Mouse (Mus musculus): Measurements from ENCODE around the gene Mettl26. TPM values are rescaled to one million over a fixed set of nuclear protein-coding genes. Genes with fewer than 3 reads are reported as not detected.

The Mettl26 gene
- polyA plus RNA-seq, 1 experiment, result 23.6 TPM

DNA sequence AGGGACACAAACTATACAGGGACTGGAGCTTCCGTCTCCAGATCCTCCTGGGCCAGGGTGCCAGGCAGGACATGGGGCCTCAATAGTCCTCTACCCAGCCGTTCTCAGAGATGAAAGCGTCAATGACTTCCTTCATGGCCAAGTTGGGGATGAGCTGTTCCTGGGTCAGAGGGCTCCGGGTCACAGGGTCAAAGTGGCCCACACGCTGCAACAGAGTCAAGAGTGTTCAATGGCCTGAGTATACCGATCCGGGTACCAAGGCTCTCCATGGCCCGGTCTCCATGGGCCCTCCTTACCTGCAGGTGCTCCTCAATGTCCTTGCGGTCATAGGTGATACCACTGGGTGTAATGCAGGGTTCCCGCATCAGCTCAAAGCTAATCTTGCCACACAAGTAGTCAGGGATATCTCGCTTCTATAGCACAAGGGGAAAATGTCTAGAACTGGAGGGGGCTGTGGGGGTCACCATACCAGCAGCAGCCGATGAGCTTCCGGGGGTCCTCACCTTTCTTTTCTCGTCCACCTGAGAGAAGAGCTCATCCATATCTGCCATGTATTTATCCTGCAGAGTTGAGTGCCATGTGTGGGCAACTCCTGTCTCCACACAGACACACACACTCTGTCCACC is 44.0 kb upstream of the Mettl26 start:
- H3K27me3 ChIP-seq (ENCODE audit: control insufficient read depth, insufficient read depth, insufficient read length), result no peaks in the 10 kb centered on the region
- peaks cover 37% of the 10 kb centered on the region for H3K79me2 ChIP-seq (ENCODE audit: control insufficient read depth, insufficient read depth)
- no peak overlapping the region for H3ac ChIP-seq (ENCODE audit: control insufficient read depth, insufficient read length)
- TF ChIP-seq E2F4 (IDR thresholded peaks at IDR 0.05; ENCODE audit: insufficient read depth) (no peak), POLR2A (IDR thresholded peaks at IDR 0.05; ENCODE audit: insufficient read length, low read depth) (peak; percentile 9), CEBPB (IDR thresholded peaks at IDR 0.05; ENCODE audit: insufficient read depth, poor library complexity, severe bottlenecking) (no peak), TCF3 (IDR thresholded peaks at IDR 0.05; ENCODE audit: insufficient read length, low read depth) (no peak)
- H3K4me3 ChIP-seq, result peak overlapping the region; percentile 52
- no peaks in the 10 kb centered on the region for H3K36me3 ChIP-seq (ENCODE audit: control insufficient read depth, insufficient read depth)
- H3K4me2 ChIP-seq (ENCODE audit: low read depth), result peak overlapping the region; percentile 94

DNA sequence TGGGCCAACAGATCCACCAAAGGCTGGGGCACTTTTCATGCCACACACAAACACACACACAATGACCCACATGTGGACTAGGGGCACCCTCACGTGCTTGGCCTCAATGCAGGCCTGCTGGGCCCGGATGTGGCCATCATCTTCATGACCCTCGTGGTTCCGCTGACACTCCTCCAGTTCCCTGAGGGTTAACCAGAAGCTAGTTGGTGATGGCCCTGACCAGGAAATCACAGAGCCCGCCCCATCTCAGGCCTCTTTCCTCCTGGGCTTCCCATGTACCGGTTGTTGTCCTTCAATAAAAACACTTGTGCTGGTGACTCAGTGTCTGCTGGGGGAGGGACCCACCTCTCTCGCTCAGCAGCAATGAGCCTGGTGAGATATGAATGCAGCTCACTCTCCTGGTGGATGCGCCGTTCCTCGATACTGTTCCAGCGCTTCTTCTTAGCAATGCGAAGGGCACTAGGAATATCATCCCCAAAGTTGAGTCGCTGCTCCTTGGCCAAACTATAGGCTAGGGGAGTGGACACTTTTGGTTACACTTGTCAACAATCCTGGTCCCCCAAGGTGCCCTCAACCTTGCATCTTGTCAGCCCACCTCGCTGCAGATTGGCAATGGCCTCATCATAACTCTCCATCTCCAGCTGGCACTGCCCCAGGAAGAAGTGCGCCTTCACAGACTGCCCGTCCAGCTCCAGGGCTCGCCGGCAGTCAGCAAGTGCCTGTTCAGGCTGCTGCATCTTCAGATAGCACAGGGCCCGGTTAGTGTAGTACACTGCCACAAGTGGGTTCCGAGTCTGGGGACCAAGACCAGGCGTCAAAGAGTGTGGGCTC is 43.2 kb upstream of the Mettl26 start:
- H3K27me3 ChIP-seq (ENCODE audit: control insufficient read depth, insufficient read depth, insufficient read length), result no peaks in the 10 kb centered on the region
- H3K36me3 ChIP-seq (ENCODE audit: control insufficient read depth, insufficient read depth), result no peaks in the 10 kb centered on the region
- TF ChIP-seq POLR2AphosphoS2 (IDR thresholded peaks at IDR 0.05; ENCODE audit: insufficient read length, low read depth) (peak; percentile 73), REST (IDR thresholded peaks at IDR 0.05; ENCODE audit: insufficient read depth, insufficient read length) (no peak), USF1 (IDR thresholded peaks at IDR 0.05; ENCODE audit: low read depth) (no peak), MAX (IDR thresholded peaks at IDR 0.05; ENCODE audit: low read depth) (no peak), POLR2A (IDR thresholded peaks at IDR 0.05; ENCODE audit: insufficient read length, low read depth) (peak; percentile 3), MYOG (IDR thresholded peaks at IDR 0.05; ENCODE audit: control insufficient read depth in 1 of 3, insufficient read depth in 1 of 3, insufficient read length in 2 of 3, low read depth in 2 of 3) (no peak), MYOD1 (IDR thresholded peaks at IDR 0.05; ENCODE audit: control insufficient read depth in 1 of 3, insufficient read length in 2 of 3, low read depth in 2 of 3) (no peak), TCF12 (IDR thresholded peaks at IDR 0.05; ENCODE audit: insufficient read depth, poor library complexity, severe bottlenecking) (no peak), CEBPB (IDR thresholded peaks at IDR 0.05; ENCODE audit: insufficient read depth, poor library complexity, severe bottlenecking) (no peak), SRF (IDR thresholded peaks at IDR 0.05; ENCODE audit: control insufficient read depth, insufficient read length, low read depth) (no peak), E2F4 (IDR thresholded peaks at IDR 0.05; ENCODE audit: insufficient read depth) (no peak)
- H3K4me3 ChIP-seq, result peak overlapping the region; percentile 52
- H3K4me2 ChIP-seq (ENCODE audit: low read depth), result peak overlapping the region; percentile 94
- peak overlapping the region; percentile 46 for H3ac ChIP-seq (ENCODE audit: control insufficient read depth, insufficient read length)
- peaks cover 37% of the 10 kb centered on the region for H3K79me2 ChIP-seq (ENCODE audit: control insufficient read depth, insufficient read depth)

DNA sequence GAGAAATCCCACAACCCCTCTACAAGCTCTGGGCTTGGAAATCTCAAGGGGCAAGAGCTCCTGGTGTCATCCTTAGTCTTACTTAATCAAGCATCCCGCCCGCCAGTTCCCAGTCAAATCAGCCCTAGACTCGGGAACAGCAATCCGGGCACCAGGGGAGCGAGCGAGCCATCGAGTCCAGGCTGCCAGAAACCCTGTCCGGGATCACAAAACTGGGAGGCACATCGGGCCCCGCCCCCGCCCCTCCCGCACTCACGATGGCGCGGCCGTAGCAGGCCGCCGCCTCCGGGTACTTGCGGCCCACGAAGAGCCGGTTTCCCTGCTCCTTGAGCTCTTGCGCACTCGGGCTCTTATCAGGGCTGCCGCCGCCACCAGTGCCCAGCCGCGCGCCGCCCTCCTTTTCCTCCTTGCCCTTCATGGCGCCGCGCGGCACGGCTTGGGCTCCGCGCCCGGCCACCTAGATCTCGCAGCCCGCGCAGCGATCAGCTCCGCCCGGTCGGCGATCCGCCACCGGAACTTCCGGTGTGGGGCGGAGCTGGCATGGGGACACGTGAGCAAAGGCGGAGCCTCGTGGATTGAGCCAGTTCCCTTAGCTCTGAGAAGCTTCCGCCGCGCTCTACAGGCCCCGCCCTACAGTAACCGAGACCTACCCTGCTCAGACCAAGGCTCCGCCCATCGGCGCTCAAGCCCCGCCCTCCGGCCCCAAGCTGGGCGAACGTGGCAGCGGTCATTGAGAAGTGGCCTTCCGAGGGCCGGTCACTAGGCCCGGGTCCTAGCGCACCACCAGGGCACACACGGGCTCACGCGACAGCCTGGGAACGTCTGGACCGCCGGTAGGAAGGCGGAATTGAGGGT is 42.2 kb upstream of the Mettl26 start:
- H3ac ChIP-seq (ENCODE audit: control insufficient read depth, insufficient read length), result peak overlapping the region; percentile 46
- H3K4me2 ChIP-seq (ENCODE audit: low read depth), result peak overlapping the region; percentile 94
- H3K27me3 ChIP-seq (ENCODE audit: control insufficient read depth, insufficient read depth, insufficient read length), result no peaks in the 10 kb centered on the region
- H3K36me3 ChIP-seq (ENCODE audit: control insufficient read depth, insufficient read depth), result peaks cover under 1% of the 10 kb centered on the region
- peak overlapping the region; percentile 52 for H3K4me3 ChIP-seq
- TF ChIP-seq MYOD1 (IDR thresholded peaks at IDR 0.05; ENCODE audit: control insufficient read depth in 1 of 3, insufficient read length in 2 of 3, low read depth in 2 of 3) (peak in 1 of 3 experiments; percentile 9), POLR2A (IDR thresholded peaks at IDR 0.05; ENCODE audit: insufficient read length, low read depth) (peak; percentile 65), POLR2AphosphoS2 (IDR thresholded peaks at IDR 0.05; ENCODE audit: insufficient read length, low read depth) (peak; percentile 66), TCF3 (IDR thresholded peaks at IDR 0.05; ENCODE audit: insufficient read length, low read depth) (no peak), E2F4 (IDR thresholded peaks at IDR 0.05; ENCODE audit: insufficient read depth) (peak; percentile 60), TCF12 (IDR thresholded peaks at IDR 0.05; ENCODE audit: insufficient read depth, poor library complexity, severe bottlenecking) (no peak), USF1 (IDR thresholded peaks at IDR 0.05; ENCODE audit: low read depth) (peak; percentile 94)
- H3K79me2 ChIP-seq (ENCODE audit: control insufficient read depth, insufficient read depth), result peaks cover 37% of the 10 kb centered on the region

DNA sequence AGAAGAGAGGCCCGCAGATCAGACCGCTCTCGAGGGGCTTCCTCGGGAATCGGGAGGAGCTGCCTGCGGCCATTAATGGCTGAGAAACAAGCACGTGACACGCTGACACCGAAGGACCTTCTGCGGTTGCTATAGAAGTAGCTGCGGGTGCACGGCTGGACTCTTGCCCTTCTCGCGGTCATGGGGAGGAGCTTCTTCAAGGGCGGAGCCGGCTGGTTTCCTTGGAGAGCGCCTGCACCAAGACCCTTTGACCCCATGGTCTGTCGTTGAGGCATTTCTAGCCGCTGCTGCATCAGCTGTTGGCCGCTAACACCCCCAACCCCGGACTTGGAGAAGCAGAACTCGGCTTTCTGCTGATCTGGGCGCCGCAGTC is 41.6 kb upstream of the Mettl26 start, which contains the start of gene Stub1:
TSS of gene Stub1 (minus strand) at position 114 of the 373 bp plus-strand sequence.
- Histone ChIP-seq H3K79me2 (ENCODE audit: control insufficient read depth, insufficient read depth) (peaks cover 37% of the 10 kb centered on the region), H3K27me3 (ENCODE audit: control insufficient read depth, insufficient read depth, insufficient read length) (no peaks in the 10 kb centered on the region), H3K4me3 (peak within 1 kb of the TSS; percentile 52), H3K4me2 (ENCODE audit: low read depth) (peak within 1 kb of the TSS; percentile 94), H3K36me3 (ENCODE audit: control insufficient read depth, insufficient read depth) (peaks cover 6% of the 10 kb centered on the region), H3ac (ENCODE audit: control insufficient read depth, insufficient read length) (peak within 1 kb of the TSS; percentile 46)
- no peak for TF ChIP-seq E2F4 (IDR thresholded peaks at IDR 0.05; ENCODE audit: insufficient read depth)
- no peak for TF ChIP-seq TCF12 (IDR thresholded peaks at IDR 0.05; ENCODE audit: insufficient read depth, poor library complexity, severe bottlenecking)
- peak; percentile 86 for TF ChIP-seq USF1 (IDR thresholded peaks at IDR 0.05; ENCODE audit: low read depth)
- TF ChIP-seq REST (IDR thresholded peaks at IDR 0.05; ENCODE audit: insufficient read depth, insufficient read length), result no peak
- no peak for TF ChIP-seq CEBPB (IDR thresholded peaks at IDR 0.05; ENCODE audit: insufficient read depth, poor library complexity, severe bottlenecking)
- TF ChIP-seq POLR2A (IDR thresholded peaks at IDR 0.05; ENCODE audit: insufficient read length, low read depth), result peak; percentile 38
- no peak for TF ChIP-seq MAX (IDR thresholded peaks at IDR 0.05; ENCODE audit: low read depth)
- peak; percentile 63 for TF ChIP-seq SRF (IDR thresholded peaks at IDR 0.05; ENCODE audit: control insufficient read depth, insufficient read length, low read depth)
- no peak for TF ChIP-seq TCF3 (IDR thresholded peaks at IDR 0.05; ENCODE audit: insufficient read length, low read depth)
- TF ChIP-seq MYOD1 (IDR thresholded peaks at IDR 0.05; ENCODE audit: control insufficient read depth in 1 of 3, insufficient read length in 2 of 3, low read depth in 2 of 3), result peak in 2 of 3 experiments; percentile 67 to 72
- peak; percentile 70 for TF ChIP-seq POLR2AphosphoS2 (IDR thresholded peaks at IDR 0.05; ENCODE audit: insufficient read length, low read depth)
- peak; percentile 29 to 84 (median 59) for TF ChIP-seq MYOG (IDR thresholded peaks at IDR 0.05; ENCODE audit: control insufficient read depth in 1 of 3, insufficient read depth in 1 of 3, insufficient read length in 2 of 3, low read depth in 2 of 3)
